ENCODE assay signal across 25 mouse cellular contexts in the genomic region with DNA sequence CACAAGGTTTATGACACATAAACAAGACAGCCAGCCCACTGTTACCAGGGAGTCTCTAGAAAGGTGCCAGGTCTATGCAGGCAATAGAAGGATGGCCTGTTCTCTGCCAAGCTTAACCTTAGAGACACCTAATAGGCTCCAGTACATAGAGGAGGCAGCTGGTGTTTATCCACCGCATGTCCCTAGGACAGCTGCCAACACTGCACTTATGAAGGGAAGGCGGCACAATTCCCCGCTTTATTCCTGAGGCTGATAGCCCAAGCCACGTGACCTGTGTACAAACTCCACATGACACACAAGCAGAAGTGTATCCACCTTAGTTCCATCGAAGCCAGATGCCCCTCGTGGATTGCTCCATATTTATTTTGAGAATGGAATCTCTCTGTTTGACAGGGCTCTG.
A peak's percentile ranks its signal among the peaks of the same experiment; 100 is the strongest.
DNase-seq lines count a peak whose midpoint lies in the region; ATAC-seq and TF ChIP-seq lines count a peak whose summit lies in the region.
"Had no signal": no experiment of that assay in that cellular context is flagged by ENCODE, and none has a peak within 500 bp of the region (broad histone marks: within the 10 kb centered on the region; RNA-seq: fewer than 3 reads in every experiment).

No protein-coding gene starts in this region.

- H3K27ac ChIP-seq in heart, postnatal 0 days (ENCODE audit: low read depth): no peak overlapping the region
- H3K27ac ChIP-seq in heart, embryonic 10.5 days: no peak overlapping the region
- no peak overlapping the region for H3K27ac ChIP-seq in gastrocnemius, adult 2 months
- H3K27ac ChIP-seq: embryonic facial prominence, embryonic 12.5 days; forebrain, embryonic 13.5 days; heart, embryonic 13.5 days; hindbrain, embryonic 13.5 days; left cerebral cortex, adult 2 months; limb, embryonic 13.5 days; liver, embryonic 13.5 days; stomach, postnatal 0 days had no signal

- H3K36me3 ChIP-seq in heart, postnatal 0 days (replicated peaks; ENCODE audit: control insufficient read depth, insufficient read depth, low read length): no peaks in the 10 kb centered on the region
- H3K36me3 ChIP-seq in heart, embryonic 10.5 days: no peaks in the 10 kb centered on the region
- H3K36me3 ChIP-seq: embryonic facial prominence, embryonic 12.5 days; heart, embryonic 13.5 days; hindbrain, embryonic 13.5 days; limb, embryonic 13.5 days; liver, embryonic 13.5 days had no signal

- intact Hi-C loops in gastrocnemius, adult 2 months (cut with DNase I): no loop called here

- 30% methylated on average over 6 of the region's 6 CpGs for WGBS in heart, postnatal 0 days
- WGBS in heart, embryonic 10.5 days: 82% methylated on average over 6 of the region's 6 CpGs

- ATAC-seq in heart, postnatal 0 days (ENCODE audit: insufficient read depth, low read depth): peak; percentile 57
- ATAC-seq: forebrain, embryonic 13.5 days; Patski had no signal

- H3K4me3 ChIP-seq in heart, postnatal 0 days (ENCODE audit: low read depth, low read length): no peak overlapping the region
- no peak overlapping the region for H3K4me3 ChIP-seq in heart, embryonic 10.5 days
- H3K4me3 ChIP-seq in gastrocnemius, adult 2 months: no peak overlapping the region
- H3K4me3 ChIP-seq: embryonic facial prominence, embryonic 12.5 days; erythroblast, embryonic 14.5 days; forebrain, embryonic 13.5 days; heart, embryonic 13.5 days; hindbrain, embryonic 13.5 days; left cerebral cortex, adult 2 months; limb, embryonic 13.5 days; liver, embryonic 13.5 days had no signal

- H3K9me3 ChIP-seq in heart, postnatal 0 days (replicated peaks; ENCODE audit: control insufficient read depth, low read length): no peaks in the 10 kb centered on the region
- no peaks in the 10 kb centered on the region for H3K9me3 ChIP-seq in heart, embryonic 10.5 days
- H3K9me3 ChIP-seq: embryonic facial prominence, embryonic 12.5 days; forebrain, embryonic 13.5 days; heart, embryonic 13.5 days; hindbrain, embryonic 13.5 days; limb, embryonic 13.5 days; liver, embryonic 13.5 days had no signal

- TF ChIP-seq CTCF in heart, postnatal 0 days (IDR thresholded peaks at IDR 0.05; ENCODE audit: low read depth): no peak
- TF ChIP-seq CTCF in gastrocnemius, adult 2 months (IDR thresholded peaks at IDR 0.05): no peak

- no peaks in the 10 kb centered on the region for H3K27me3 ChIP-seq in heart, postnatal 0 days (ENCODE audit: control insufficient read depth, insufficient read depth, low read length)
- no peaks in the 10 kb centered on the region for H3K27me3 ChIP-seq in heart, embryonic 10.5 days (ENCODE audit: insufficient read depth, poor library complexity, severe bottlenecking)
- H3K27me3 ChIP-seq: embryonic facial prominence, embryonic 12.5 days; forebrain, embryonic 13.5 days; heart, embryonic 13.5 days; hindbrain, embryonic 13.5 days; limb, embryonic 13.5 days; liver, embryonic 13.5 days; Patski had no signal

- no peaks in the 10 kb centered on the region for H3K4me1 ChIP-seq in heart, postnatal 0 days (ENCODE audit: control insufficient read depth, insufficient read depth)
- H3K4me1 ChIP-seq in heart, embryonic 10.5 days: no peaks in the 10 kb centered on the region
- H3K4me1 ChIP-seq: embryonic facial prominence, embryonic 12.5 days; forebrain, embryonic 13.5 days; liver, embryonic 13.5 days had no signal

- no peak overlapping the region for H3K9ac ChIP-seq in heart, postnatal 0 days (replicated peaks; ENCODE audit: low read depth, low read length)
- H3K9ac ChIP-seq: embryonic facial prominence, embryonic 12.5 days; forebrain, embryonic 13.5 days; heart, embryonic 13.5 days; hindbrain, embryonic 13.5 days; limb, embryonic 13.5 days; liver, embryonic 13.5 days; lung, embryonic 14.5 days had no signal

- peak; percentile 21 for DNase-seq in heart, postnatal 0 days (ENCODE audit: low spot score)
- DNase-seq in heart, embryonic 10.5 days (ENCODE audit: low spot score): no peak
- peak; percentile 30 to 33 for DNase-seq in right cerebral cortex, postnatal 10 days (ENCODE audit: low spot score in 2 of 2)
- no peak for DNase-seq in right cerebral cortex, adult 18-20 months
- DNase-seq in layer of hippocampus, adult 8-10 months (ENCODE audit: low spot score in 2 of 2): peak; percentile 19 to 24
- no peak for DNase-seq in kidney, adult 8-10 months
- no peak for DNase-seq in gastrocnemius, adult 2 months
- DNase-seq: adrenal gland, adult 8-10 months; gastrocnemius, postnatal 25 days; kidney, adult 9 months; kidney, postnatal 25 days; liver, embryonic 13.5 days; lung, embryonic 14.5 days; lung, postnatal 4 days; retina, postnatal 1 day; thymus, postnatal 14 days had no signal

- no peak for TF ChIP-seq EP300 in heart, postnatal 0 days (IDR thresholded peaks at IDR 0.05; ENCODE audit: low read depth)

- no peak overlapping the region for H3K4me2 ChIP-seq in heart, postnatal 0 days (ENCODE audit: low read depth, low read length)
- H3K4me2 ChIP-seq: embryonic facial prominence, embryonic 12.5 days; forebrain, embryonic 13.5 days; heart, embryonic 13.5 days; hindbrain, embryonic 13.5 days; limb, embryonic 13.5 days; liver, embryonic 13.5 days; lung, embryonic 14.5 days had no signal

Comparison
In these comparisons a context has a peak if more than half of its experiments do, and no peak if none do; other contexts are left out.
1. DNase-seq: peak in heart, postnatal 0 days (single experiment), right cerebral cortex, postnatal 10 days (2 of 2) and layer of hippocampus, adult 8-10 months (2 of 2); none in heart, embryonic 10.5 days (single experiment), right cerebral cortex, adult 18-20 months (single experiment), kidney, adult 8-10 months (0 of 2) and gastrocnemius, adult 2 months (single experiment).